Mouse (Mus musculus) cerebellum, adult 2 months (tissue): ENCODE data around the gene Snx15. TPM values are rescaled to one million over a fixed set of nuclear protein-coding genes. Genes with fewer than 3 reads are reported as not detected.

ENCODE experiments used
- DNase-seq, 2 experiments: peaks; one replicate each; pipeline ENCODE4 v3.0.0; 2021
- H3K27ac ChIP-seq: fragments of 200-500 bp; 2 replicates; pipeline ENCODE4 v1.5.1; 2012; ENCODE audit warnings: low read length, control low read depth, inconsistent platforms; ENCODE audit not compliant: insufficient read depth
- H3K27me3 ChIP-seq: fragments of 200-500 bp; 2 replicates; pipeline ENCODE4 v1.6.1; 2012; ENCODE audit warnings: inconsistent platforms, mild to moderate bottlenecking, low read length, moderate library complexity; ENCODE audit not compliant: control insufficient read depth, insufficient read depth
- H3K4me1 ChIP-seq: fragments of 200-500 bp; 2 replicates; pipeline ENCODE4 v1.6.1; 2011; ENCODE audit warnings: low read length; ENCODE audit not compliant: control insufficient read depth, insufficient read depth
- H3K4me3 ChIP-seq: fragments of 200-500 bp; replicated peaks from 2 replicates; pipeline ENCODE3; 2011; ENCODE audit warnings: mild to moderate bottlenecking, low read depth, low read length, control low read depth; ENCODE audit not compliant: insufficient read depth
- CTCF ChIP-seq: fragments of 200-500 bp; IDR thresholded peaks from 2 replicates; pipeline ENCODE4 v1.5.1; 2011; ENCODE audit warnings: low read depth, mild to moderate bottlenecking, control low read depth, low read length, moderate library complexity, borderline replicate concordance; ENCODE audit not compliant: insufficient read depth
- POLR2A ChIP-seq: fragments of 200-500 bp; IDR thresholded peaks from 2 replicates; pipeline ENCODE4 v1.6.1; 2011; ENCODE audit warnings: low read length, control low read depth, borderline replicate concordance; ENCODE audit not compliant: insufficient read depth
- WGBS: fragments of 180-500 bp; shearing (Covaris S2); methylation state at CpG from one replicate; pipeline ENCODE4 v1.1.7; 2018; 5-methylcytosine and 5-hydroxymethylcytosine counted together
- polyA plus RNA-seq: library from polyadenylated mRNA; depleted of rRNA; stranded (reverse); fragments of >200 nt; gene quantifications from 2 replicates; pipeline ENCODE4 v1.2.3, GENCODE M21; 2012

The Snx15 gene
- polyA plus RNA-seq, 1 experiment: 67.9 TPM

GRCm38 (mm10) chr19:6094119-6094518 is 34.0 kb downstream of the Snx15 start, which contains the start of gene AC131692.1:
TSS of gene AC131692.1 (plus strand) at chr19:6094419.
- H3K27me3 ChIP-seq: no peaks in the 10 kb centered on the region
- WGBS: 83% methylated on average over 7 of the region's 7 CpGs
- no peaks in the 10 kb centered on the region for H3K4me1 ChIP-seq
- no peak for TF ChIP-seq CTCF
- TF ChIP-seq POLR2A: no peak
- H3K27ac ChIP-seq: no peak within 1 kb of the TSS
- DNase-seq: no peak
- H3K4me3 ChIP-seq: no peak within 1 kb of the TSS

- H3K27me3 ChIP-seq: no peaks in the 10 kb centered on the region
- TF ChIP-seq CTCF (no peak), POLR2A (no peak)
- H3K4me3 ChIP-seq: no peak overlapping the region
- DNase-seq: no peak
- H3K4me1 ChIP-seq: 0 out of 2 replicates have a peak, but pooled peaks cover 1% of the 10 kb centered on the region
- WGBS: 94% methylated on average over 13 of the region's 13 CpGs
- no peak overlapping the region for H3K27ac ChIP-seq
These were observed 39.3 kb downstream of the Snx15 start for GRCm38 (mm10) chr19:6088841-6089240.

- no peak overlapping the region for H3K27ac ChIP-seq
- under 1% methylated on average over 17 of the region's 17 CpGs for WGBS
- H3K27me3 ChIP-seq: no peaks in the 10 kb centered on the region
- DNase-seq: peak in 1 of 2 experiments; percentile 18
- H3K4me1 ChIP-seq: 0 out of 2 replicates have a peak, but pooled peaks cover 3% of the 10 kb centered on the region
- TF ChIP-seq CTCF (no peak), POLR2A (no peak)
- H3K4me3 ChIP-seq: no peak overlapping the region
These were observed 42.7 kb downstream of the Snx15 start for GRCm38 (mm10) chr19:6085417-6085879.

GRCm38 (mm10) chr19:6084478-6085248 is 43.4 kb downstream of the Snx15 start, which contains the start of the genes Zfpl1 and Cdca5:
TSS of gene Zfpl1 (minus strand) at chr19:6084956.
TSS of gene Cdca5 (plus strand) at chr19:6084983.
- Histone ChIP-seq H3K4me1 (0 out of 2 replicates have a peak, but pooled peaks cover 3% of the 10 kb centered on the region), H3K27ac (no peak within 1 kb of the TSS), H3K4me3 (peak within 1 kb of the TSS; percentile 82), H3K27me3 (no peaks in the 10 kb centered on the region)
- peak; percentile 53; the same call in 1 of the 2 replicates for TF ChIP-seq POLR2A
- TF ChIP-seq CTCF: no peak
- under 1% methylated on average over 58 of the region's 58 CpGs for WGBS
- peak; percentile 98 to 99 for DNase-seq

- WGBS: 29% methylated on average over 9 of the region's 9 CpGs
- H3K27me3 ChIP-seq: no peaks in the 10 kb centered on the region
- H3K27ac ChIP-seq: no peak within 1 kb of the TSS
- TF ChIP-seq POLR2A (no peak), CTCF (no peak)
- no peak for DNase-seq
- no peak within 1 kb of the TSS for H3K4me3 ChIP-seq
- H3K4me1 ChIP-seq: 0 out of 2 replicates have a peak, but pooled peaks cover 3% of the 10 kb centered on the region
These were observed 45.9 kb downstream of the Snx15 start, which contains the start of gene Gm28374 for GRCm38 (mm10) chr19:6082156-6082555. TSS of gene Gm28374 (minus strand) at chr19:6082256.

GRCm38 (mm10) chr19:6079983-6080480 is 48.1 kb downstream of the Snx15 start, which contains the start of gene Tmem262:
TSS of gene Tmem262 (plus strand) at chr19:6080033.
- TF ChIP-seq POLR2A (no peak), CTCF (no peak)
- no peak for DNase-seq
- Histone ChIP-seq H3K4me1 (peaks cover 8% of the 10 kb centered on the region), H3K27ac (no peak within 1 kb of the TSS), H3K4me3 (no peak within 1 kb of the TSS), H3K27me3 (no peaks in the 10 kb centered on the region)
- 90% methylated on average over 12 of the region's 12 CpGs for WGBS

- TF ChIP-seq CTCF (no peak), POLR2A (peak; percentile 33; the same call in 1 of the 2 replicates)
- WGBS: under 1% methylated on average over 33 of the region's 33 CpGs
- H3K4me1 ChIP-seq: peaks cover 5% of the 10 kb centered on the region
- peak; percentile 89 to 90 for DNase-seq
- H3K27ac ChIP-seq: peak within 1 kb of the TSS; percentile 81
- peak within 1 kb of the TSS; percentile 81 for H3K4me3 ChIP-seq
- H3K27me3 ChIP-seq: no peaks in the 10 kb centered on the region
These were observed 51.3 kb downstream of the Snx15 start, which contains the start of gene Vps51 for GRCm38 (mm10) chr19:6076564-6077393. TSS of gene Vps51 (minus strand) at chr19:6077231.
